Mouse (Mus musculus) stomach, postnatal 0 days (tissue): Measurements from ENCODE around the gene Efnb3. TPM values are rescaled to one million over a fixed set of nuclear protein-coding genes. Genes with fewer than 3 reads are reported as not detected.

Experiments used
- ATAC-seq: fragments of 200-750 bp; cut with Nextera tagmentation; 2 replicates; pipeline ENCODE4 v1.8.0; 2017; ENCODE audit not compliant: low FRiP score, low TSS enrichment
- DNase-seq: peaks from one replicate; pipeline ENCODE4 v3.0.0-alpha.2; 2016; ENCODE audit warnings: low spot score
- H3K27ac ChIP-seq: fragments of 300-500 bp; sonication (generic); replicated peaks from 2 replicates; pipeline ENCODE4 v1.5.1; 2014; ENCODE audit warnings: mild to moderate bottlenecking, control low read depth
- H3K27me3 ChIP-seq: fragments of 300-500 bp; sonication (generic); 2 replicates; pipeline ENCODE4 v1.6.1; 2014; ENCODE audit warnings: low read length; ENCODE audit not compliant: control insufficient read depth, insufficient read depth
- H3K36me3 ChIP-seq: fragments of 300-500 bp; sonication (generic); 2 replicates; pipeline ENCODE4 v1.6.1; 2014; ENCODE audit warnings: low read length, mixed read lengths; ENCODE audit not compliant: control insufficient read depth, insufficient read depth
- H3K4me1 ChIP-seq: fragments of 300-500 bp; sonication (generic); replicated peaks from 2 replicates; pipeline ENCODE4 v1.6.1; 2014; ENCODE audit warnings: antibody characterized with exemption; ENCODE audit not compliant: control insufficient read depth, insufficient read depth
- H3K4me2 ChIP-seq: fragments of 300-500 bp; sonication (generic); replicated peaks from 2 replicates; pipeline ENCODE4 v1.6.1; 2014; ENCODE audit warnings: low read depth, mild to moderate bottlenecking, control low read depth, moderate library complexity
- H3K4me3 ChIP-seq: fragments of 300-500 bp; sonication (generic); 2 replicates; pipeline ENCODE4 v1.5.1; 2014; ENCODE audit warnings: low read depth, low read length, control low read depth
- H3K9ac ChIP-seq: fragments of 300-500 bp; sonication (generic); 2 replicates; pipeline ENCODE4 v1.6.1; 2014; ENCODE audit warnings: mild to moderate bottlenecking, low read length, control low read depth, mixed read lengths
- H3K9me3 ChIP-seq: fragments of 300-500 bp; sonication (generic); 2 replicates; pipeline ENCODE4 v1.6.1; 2016; ENCODE audit warnings: low read length; ENCODE audit not compliant: control insufficient read depth
- CTCF ChIP-seq: IDR thresholded peaks from 2 replicates; pipeline ENCODE4 v1.5.1; 2016; ENCODE audit warnings: antibody characterized with exemption, low read depth, mild to moderate bottlenecking, moderate library complexity
- EP300 ChIP-seq: optimal IDR thresholded peaks from 2 replicates; pipeline ENCODE3; 2016; ENCODE audit warnings: antibody characterized with exemption
- WGBS: fragments of 180-500 bp; shearing (Covaris S2); extraction: QIAGEN DNeasy Blood & Tissue Kit; methylation state at CpG from one replicate; pipeline ENCODE4 v1.1.7; 2014; 5-methylcytosine and 5-hydroxymethylcytosine counted together
- polyA plus RNA-seq: library from polyadenylated mRNA; unstranded; fragments of >200 nt; fragmentation: Nextera tagmentation; extraction: Ambion mirVana; gene quantifications from 2 replicates; pipeline ENCODE4 v1.2.1, GENCODE M21; 2015

Gene Efnb3
- polyA plus RNA-seq, 1 experiment from 2014 or later = 3.9 TPM

DNA sequence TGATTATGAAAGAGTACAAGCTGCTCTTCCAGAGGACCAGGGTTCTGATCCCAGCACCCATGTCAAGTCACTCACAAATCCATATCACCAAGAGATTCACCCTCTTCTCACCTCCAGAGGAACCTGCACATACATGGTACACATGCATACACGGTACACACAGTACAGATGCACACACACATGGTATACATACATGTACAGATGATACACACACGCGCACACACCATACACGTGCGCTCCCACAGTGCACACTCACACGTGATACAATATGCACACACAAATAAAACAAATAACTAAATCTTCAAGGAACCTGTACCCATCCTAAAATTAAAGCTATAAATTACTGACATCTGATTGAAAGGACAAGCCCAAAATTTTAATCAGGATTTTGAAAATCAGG lies 34.8 kb upstream of the Efnb3 start:
- ATAC-seq (no peak), DNase-seq (no peak)
- H3K9ac ChIP-seq = no peak overlapping the region
- no peak overlapping the region for H3K4me3 ChIP-seq
- no peaks in the 10 kb centered on the region for H3K27me3 ChIP-seq
- H3K36me3 ChIP-seq = peaks cover 1% of the 10 kb centered on the region; the same call in 1 of the 2 replicates
- 97% methylated on average over 6 of the region's 6 CpGs for WGBS
- H3K9me3 ChIP-seq = no peaks in the 10 kb centered on the region
- peaks cover 2% of the 10 kb centered on the region; the same call in 1 of the 2 replicates for H3K4me1 ChIP-seq
- TF ChIP-seq EP300 = no peak
- TF ChIP-seq CTCF = no peak
- no peak overlapping the region for H3K4me2 ChIP-seq
- no peak overlapping the region for H3K27ac ChIP-seq

DNA sequence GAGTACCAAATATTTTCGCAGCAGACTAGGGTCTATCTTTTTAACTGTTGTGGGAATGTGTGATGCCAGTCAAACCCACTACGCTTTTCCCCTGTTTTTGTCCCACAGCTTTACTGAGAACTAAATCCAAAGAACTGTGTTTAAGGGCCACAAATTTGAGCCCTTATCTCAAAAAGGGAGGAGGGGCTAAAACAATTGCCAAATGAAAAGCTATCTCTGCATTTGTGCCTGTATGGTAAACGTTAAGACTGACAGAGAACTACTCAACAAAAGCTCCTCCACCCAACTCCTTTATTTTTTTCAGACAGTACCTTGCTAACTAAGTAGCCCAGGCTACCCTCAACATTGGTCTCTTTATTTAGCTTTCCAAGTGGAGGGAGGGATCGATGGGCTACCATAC lies 32.8 kb upstream of the Efnb3 start:
- Histone ChIP-seq H3K4me3 (no peak overlapping the region), H3K36me3 (peaks cover 16% of the 10 kb centered on the region), H3K9ac (no peak overlapping the region), H3K4me1 (no peaks in the 10 kb centered on the region), H3K4me2 (no peak overlapping the region), H3K27ac (no peak overlapping the region), H3K9me3 (no peaks in the 10 kb centered on the region), H3K27me3 (no peaks in the 10 kb centered on the region)
- WGBS = 80% methylated on average over 4 of the region's 4 CpGs
- no peak for ATAC-seq
- TF ChIP-seq CTCF (no peak), EP300 (no peak)
- no peak for DNase-seq

DNA sequence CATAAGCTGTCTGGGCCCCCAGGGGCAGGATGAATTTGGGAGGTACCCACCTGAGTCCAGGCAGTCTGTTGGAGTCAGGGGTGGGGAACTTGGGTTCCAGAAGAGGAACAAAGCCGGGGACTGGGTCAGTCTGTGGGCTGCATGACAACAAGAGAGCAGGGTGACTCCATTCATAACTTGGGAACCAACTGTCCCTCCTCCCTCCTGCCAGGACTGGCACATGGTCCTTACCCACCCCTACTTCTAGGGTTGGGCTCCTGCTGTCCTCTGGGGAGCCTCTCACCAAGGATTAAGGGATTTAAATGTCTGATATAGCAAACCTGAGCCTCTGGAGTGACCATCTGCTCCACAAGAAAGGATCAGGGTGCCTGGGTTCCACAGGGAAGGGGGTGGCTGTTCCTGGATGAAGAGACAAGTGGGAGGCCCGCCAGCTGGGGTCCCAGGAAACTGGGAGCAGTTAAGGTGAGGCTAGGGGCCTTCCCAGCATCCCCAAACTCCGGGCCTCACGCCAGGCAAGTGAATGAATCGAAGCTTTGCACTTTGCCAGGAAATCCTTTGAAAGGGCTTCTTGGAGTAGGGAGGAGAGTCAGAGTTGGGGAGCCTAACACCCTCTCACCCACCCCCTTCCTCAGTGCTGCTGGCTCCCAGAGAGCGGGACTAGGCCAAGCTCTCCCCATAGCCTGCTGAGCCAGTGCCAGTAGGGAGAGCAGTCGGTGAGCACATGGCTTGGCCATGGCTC lies 32.1 kb upstream of the Efnb3 start:
- DNase-seq (no peak), ATAC-seq (no peak)
- no peak overlapping the region for H3K9ac ChIP-seq
- H3K36me3 ChIP-seq = peaks cover 21% of the 10 kb centered on the region
- no peak overlapping the region for H3K4me3 ChIP-seq
- H3K4me2 ChIP-seq = no peak overlapping the region
- H3K27me3 ChIP-seq = no peaks in the 10 kb centered on the region
- no peaks in the 10 kb centered on the region for H3K4me1 ChIP-seq
- TF ChIP-seq CTCF = no peak
- no peak for TF ChIP-seq EP300
- no peak overlapping the region for H3K27ac ChIP-seq
- H3K9me3 ChIP-seq = no peaks in the 10 kb centered on the region
- WGBS = 70% methylated on average over 7 of the region's 7 CpGs

DNA sequence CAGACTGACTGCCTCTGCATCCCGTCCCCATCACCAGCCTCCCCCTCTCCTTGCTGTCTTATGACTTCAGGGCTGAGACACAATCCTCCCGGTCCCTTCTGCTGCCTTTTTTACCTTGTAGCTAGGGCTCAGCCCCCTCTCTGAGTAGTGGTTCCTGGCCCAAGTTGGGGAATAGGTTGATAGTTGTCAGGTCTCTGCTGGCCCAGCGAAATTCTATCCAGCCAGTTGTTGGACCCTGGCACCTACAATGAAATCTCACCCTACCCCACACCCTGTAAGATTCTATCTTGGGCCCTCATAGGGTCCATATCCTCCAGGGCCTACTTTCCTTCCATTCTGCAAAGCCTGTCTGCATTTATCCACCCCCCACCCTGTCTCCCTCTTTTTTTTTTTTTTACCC lies 31.4 kb upstream of the Efnb3 start:
- Histone ChIP-seq H3K4me1 (no peaks in the 10 kb centered on the region), H3K27ac (no peak overlapping the region), H3K4me2 (no peak overlapping the region), H3K9me3 (no peaks in the 10 kb centered on the region), H3K27me3 (no peaks in the 10 kb centered on the region), H3K36me3 (peaks cover 21% of the 10 kb centered on the region), H3K9ac (no peak overlapping the region), H3K4me3 (no peak overlapping the region)
- WGBS = 89% methylated on average over 3 of the region's 3 CpGs
- DNase-seq = no peak
- no peak for ATAC-seq
- no peak for TF ChIP-seq CTCF
- TF ChIP-seq EP300 = no peak

DNA sequence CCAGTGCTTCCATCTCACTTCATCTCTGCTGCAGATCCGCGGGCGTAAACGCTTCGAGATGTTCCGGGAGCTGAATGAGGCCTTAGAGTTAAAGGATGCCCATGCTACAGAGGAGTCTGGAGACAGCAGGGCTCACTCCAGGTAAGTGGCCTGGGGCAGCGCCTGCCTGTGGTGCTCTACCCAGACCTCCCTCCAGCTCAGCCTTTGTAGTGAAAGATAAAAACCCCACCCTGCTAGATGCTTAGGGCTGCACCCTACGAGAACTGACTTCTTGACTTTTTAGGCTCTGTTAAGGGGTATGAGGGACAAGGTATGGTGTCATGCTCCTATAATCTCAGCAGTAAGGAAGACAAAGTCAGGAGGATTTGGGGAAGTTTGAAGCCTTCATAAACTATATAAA lies 30.6 kb upstream of the Efnb3 start:
- Histone ChIP-seq H3K27me3 (no peaks in the 10 kb centered on the region), H3K9me3 (no peaks in the 10 kb centered on the region), H3K9ac (no peak overlapping the region), H3K27ac (no peak overlapping the region), H3K4me1 (no peaks in the 10 kb centered on the region), H3K4me3 (no peak overlapping the region), H3K4me2 (no peak overlapping the region), H3K36me3 (peaks cover 21% of the 10 kb centered on the region)
- DNase-seq (no peak), ATAC-seq (no peak)
- WGBS = 93% methylated on average over 8 of the region's 8 CpGs
- TF ChIP-seq CTCF (no peak), EP300 (no peak)

DNA sequence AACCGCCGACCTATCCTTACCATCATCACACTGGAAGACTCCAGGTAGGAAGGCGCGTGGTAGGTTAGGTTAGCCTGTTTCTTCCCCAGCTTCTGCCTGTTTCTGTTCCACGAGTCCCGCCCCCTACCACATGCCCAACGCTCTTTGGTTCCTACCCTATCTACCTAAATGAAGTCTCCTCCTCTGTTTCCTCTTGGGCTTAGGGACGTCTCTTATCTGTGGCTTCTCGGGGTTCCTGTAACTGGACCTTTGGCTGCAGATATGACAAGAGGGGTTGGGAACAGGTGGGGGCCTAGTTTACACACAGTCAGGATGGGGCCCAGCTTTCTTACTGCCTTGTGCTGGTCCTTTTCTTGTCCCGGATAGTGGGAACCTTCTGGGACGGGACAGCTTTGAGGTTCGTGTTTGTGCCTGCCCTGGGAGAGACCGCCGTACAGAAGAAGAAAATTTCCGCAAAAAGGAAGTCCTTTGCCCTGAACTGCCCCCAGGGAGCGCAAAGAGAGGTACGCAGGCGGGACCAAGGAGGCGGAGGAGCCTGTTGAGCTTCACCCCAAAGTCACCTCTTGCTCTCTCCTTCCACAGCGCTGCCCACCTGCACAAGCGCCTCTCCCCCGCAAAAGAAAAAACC lies 29.3 kb upstream of the Efnb3 start:
- 87% methylated on average over 22 of the region's 22 CpGs for WGBS
- H3K4me2 ChIP-seq = no peak overlapping the region
- H3K36me3 ChIP-seq = peaks cover 21% of the 10 kb centered on the region
- no peak for TF ChIP-seq CTCF
- no peak for TF ChIP-seq EP300
- DNase-seq = no peak
- no peak for ATAC-seq
- H3K27me3 ChIP-seq = no peaks in the 10 kb centered on the region
- no peak overlapping the region for H3K27ac ChIP-seq
- H3K4me1 ChIP-seq = no peaks in the 10 kb centered on the region
- H3K9ac ChIP-seq = no peak overlapping the region
- no peak overlapping the region for H3K4me3 ChIP-seq
- H3K9me3 ChIP-seq = no peaks in the 10 kb centered on the region
